Mouse (Mus musculus) MEL (cell line): ENCODE measurements around the gene Ovca2. TPM values are rescaled to one million over a fixed set of nuclear protein-coding genes. Genes with fewer than 3 reads are reported as not detected.

Experiments
- DNase-seq: peaks from one replicate; pipeline ENCODE4 v3.0.0; 2011; ENCODE audit warnings: low read depth, low spot score
- H3K27ac ChIP-seq: 2 replicates; pipeline ENCODE4 v1.5.1; 2012; ENCODE audit warnings: low read depth, mild to moderate bottlenecking, control low read depth, low read length, moderate library complexity; ENCODE audit not compliant: control insufficient read depth
- H3K27me3 ChIP-seq, 2 experiments: fragments of 150-350 bp in 1 of 2; sonication (generic) in 1 of 2; 2 replicates each; pipeline ENCODE4 v1.6.1; 2012; ENCODE audit warnings: low read length in 2 of 2, mild to moderate bottlenecking in 2 of 2, improper control_type of control experiment in 1 of 2, moderate library complexity in 1 of 2; ENCODE audit not compliant: insufficient read depth in 2 of 2, control insufficient read depth in 1 of 2
- H3K36me3 ChIP-seq, 2 experiments: 2 replicates each; pipeline ENCODE4 v1.6.1; 2012 to 2014; ENCODE audit warnings: low read length in 2 of 2, improper control_type of control experiment in 1 of 2, inconsistent platforms in 1 of 2, mild to moderate bottlenecking in 1 of 2; ENCODE audit not compliant: insufficient read depth in 2 of 2, control insufficient read depth in 1 of 2
- H3K4me1 ChIP-seq, 2 experiments: fragments of 150-350 bp in 1 of 2; sonication (generic) in 1 of 2; 2 replicates each; pipeline ENCODE4 v1.6.1; 2012; ENCODE audit warnings: low read length in 2 of 2, improper control_type of control experiment in 1 of 2, mild to moderate bottlenecking in 1 of 2; ENCODE audit not compliant: insufficient read depth in 2 of 2, control insufficient read depth in 1 of 2
- H3K4me3 ChIP-seq, 2 experiments: fragments of 150-350 bp in 1 of 2; sonication (generic) in 1 of 2; 2 replicates each; pipeline ENCODE4 v1.5.1; 2012; ENCODE audit warnings: low read depth in 2 of 2, low read length in 2 of 2, mild to moderate bottlenecking in 2 of 2, moderate library complexity in 2 of 2, control low read depth in 1 of 2, improper control_type of control experiment in 1 of 2; ENCODE audit not compliant: control insufficient read depth in 1 of 2, insufficient read depth in 1 of 2
- H3K79me2 ChIP-seq: 2 replicates; pipeline ENCODE4 v1.6.1; 2012; ENCODE audit warnings: mild to moderate bottlenecking, low read length, moderate library complexity; ENCODE audit not compliant: control insufficient read depth, poor library complexity, insufficient read depth
- H3K9ac ChIP-seq: 2 replicates; pipeline ENCODE4 v1.6.1; 2012; ENCODE audit warnings: low read depth, mild to moderate bottlenecking, control low read depth, low read length, moderate library complexity; ENCODE audit not compliant: control insufficient read depth, poor library complexity, severe bottlenecking
- H3K9me3 ChIP-seq: fragments of 150-350 bp; sonication (generic); replicated peaks from 2 replicates; pipeline ENCODE4 v1.6.1; 2012; ENCODE audit warnings: mild to moderate bottlenecking, low read length, improper control_type of control experiment, moderate library complexity; ENCODE audit not compliant: insufficient read depth
- BHLHE40 ChIP-seq: IDR thresholded peaks from 2 replicates; pipeline ENCODE4 v1.6.1; 2012; ENCODE audit warnings: low read depth, mild to moderate bottlenecking, inconsistent platforms, low read length, improper control_type of control experiment, borderline replicate concordance
- CHD1 ChIP-seq: IDR thresholded peaks from 2 replicates; pipeline ENCODE4 v1.6.1; 2012; ENCODE audit warnings: low read depth, mild to moderate bottlenecking, inconsistent platforms, low read length, improper control_type of control experiment
- E2F4 ChIP-seq: IDR thresholded peaks from 2 replicates; pipeline ENCODE4 v1.6.1; 2011; ENCODE audit warnings: low read depth, low read length, improper control_type of control experiment, borderline replicate concordance
- ELF1 ChIP-seq: IDR thresholded peaks from 2 replicates; pipeline ENCODE4 v1.6.1; 2014; ENCODE audit warnings: low read depth, mild to moderate bottlenecking, inconsistent platforms, low read length, improper control_type of control experiment, moderate library complexity
- EP300 ChIP-seq, 2 experiments: IDR thresholded peaks; 2 replicates each; pipeline ENCODE4 v1.6.1; 2011; ENCODE audit warnings: improper control_type of control experiment in 2 of 2, low read length in 2 of 2, low read depth in 1 of 2, mild to moderate bottlenecking in 1 of 2
- GATA1 ChIP-seq: IDR thresholded peaks from 2 replicates; pipeline ENCODE4 v1.6.1; 2011; ENCODE audit warnings: low read depth, low read length, improper control_type of control experiment
- KAT2A ChIP-seq: conservative IDR thresholded peaks from 2 replicates; pipeline ENCODE4 v1.6.1; 2012; ENCODE audit warnings: low read depth, low read length, improper control_type of control experiment, inconsistent platforms
- MAFK ChIP-seq: IDR thresholded peaks from 2 replicates; pipeline ENCODE4 v1.6.1; 2011; ENCODE audit warnings: low read depth, mild to moderate bottlenecking, low read length, improper control_type of control experiment, borderline replicate concordance
- MAX ChIP-seq: IDR thresholded peaks from 2 replicates; pipeline ENCODE4 v1.6.1; 2011; ENCODE audit warnings: low read length, improper control_type of control experiment
- MXI1 ChIP-seq: IDR thresholded peaks from 2 replicates; pipeline ENCODE4 v1.6.1; 2011; ENCODE audit warnings: mild to moderate bottlenecking, low read depth, low read length, improper control_type of control experiment
- MYC ChIP-seq: IDR thresholded peaks from 2 replicates; pipeline ENCODE4 v1.6.1; 2011; ENCODE audit warnings: low read depth, mild to moderate bottlenecking, low read length, improper control_type of control experiment, moderate library complexity
- NELFE ChIP-seq: IDR thresholded peaks from 2 replicates; pipeline ENCODE4 v1.6.1; 2011; ENCODE audit warnings: low read depth, low read length, improper control_type of control experiment
- NRF1 ChIP-seq: IDR thresholded peaks from 2 replicates; pipeline ENCODE4 v1.6.1; 2014; ENCODE audit warnings: low read depth, mild to moderate bottlenecking, inconsistent platforms, low read length, improper control_type of control experiment, moderate library complexity; ENCODE audit not compliant: poor library complexity, insufficient read depth, severe bottlenecking
- RCOR1 ChIP-seq: IDR thresholded peaks from 2 replicates; pipeline ENCODE4 v1.6.1; 2012; ENCODE audit warnings: low read depth, mild to moderate bottlenecking, inconsistent platforms, low read length, improper control_type of control experiment
- SIN3A ChIP-seq: IDR thresholded peaks from 2 replicates; pipeline ENCODE4 v1.6.1; 2012; ENCODE audit warnings: low read length, improper control_type of control experiment, inconsistent platforms
- SMC3 ChIP-seq: IDR thresholded peaks from 2 replicates; pipeline ENCODE4 v1.6.1; 2011; ENCODE audit warnings: low read depth, low read length, improper control_type of control experiment
- USF1 ChIP-seq: IDR thresholded peaks from 2 replicates; pipeline ENCODE4 v1.6.1; 2014; ENCODE audit warnings: low read depth, mild to moderate bottlenecking, inconsistent platforms, low read length, improper control_type of control experiment, moderate library complexity
- ZNF384 ChIP-seq: IDR thresholded peaks from 2 replicates; pipeline ENCODE4 v1.6.1; 2012; ENCODE audit warnings: low read depth, mild to moderate bottlenecking, inconsistent platforms, low read length, improper control_type of control experiment
- polyA plus RNA-seq, 2 experiments: library from polyadenylated mRNA; stranded (reverse) in 1 of 2; unstranded in 1 of 2; fragments of >175 nt in 1 of 2; fragments of >200 nt in 1 of 2; gene quantifications; 2 replicates each; pipeline versions ENCODE4 v1.2.1 to v1.2.4; 2012; ENCODE audit warnings: low replicate concordance in 2 of 2, low read depth in 1 of 2; ENCODE audit not compliant: insufficient read length in 2 of 2, insufficient read depth in 1 of 2, missing spikeins in 1 of 2
- total RNA-seq: library from RNA; depleted of rRNA; stranded (reverse); fragments of 300-350 nt; gene quantifications from 2 replicates; pipeline ENCODE4 v1.2.3, GENCODE M21; 2012

The Ovca2 gene
- total and polyA plus RNA-seq, 3 experiments: 23.1 to 33.1 TPM; not detected in 1

DNA sequence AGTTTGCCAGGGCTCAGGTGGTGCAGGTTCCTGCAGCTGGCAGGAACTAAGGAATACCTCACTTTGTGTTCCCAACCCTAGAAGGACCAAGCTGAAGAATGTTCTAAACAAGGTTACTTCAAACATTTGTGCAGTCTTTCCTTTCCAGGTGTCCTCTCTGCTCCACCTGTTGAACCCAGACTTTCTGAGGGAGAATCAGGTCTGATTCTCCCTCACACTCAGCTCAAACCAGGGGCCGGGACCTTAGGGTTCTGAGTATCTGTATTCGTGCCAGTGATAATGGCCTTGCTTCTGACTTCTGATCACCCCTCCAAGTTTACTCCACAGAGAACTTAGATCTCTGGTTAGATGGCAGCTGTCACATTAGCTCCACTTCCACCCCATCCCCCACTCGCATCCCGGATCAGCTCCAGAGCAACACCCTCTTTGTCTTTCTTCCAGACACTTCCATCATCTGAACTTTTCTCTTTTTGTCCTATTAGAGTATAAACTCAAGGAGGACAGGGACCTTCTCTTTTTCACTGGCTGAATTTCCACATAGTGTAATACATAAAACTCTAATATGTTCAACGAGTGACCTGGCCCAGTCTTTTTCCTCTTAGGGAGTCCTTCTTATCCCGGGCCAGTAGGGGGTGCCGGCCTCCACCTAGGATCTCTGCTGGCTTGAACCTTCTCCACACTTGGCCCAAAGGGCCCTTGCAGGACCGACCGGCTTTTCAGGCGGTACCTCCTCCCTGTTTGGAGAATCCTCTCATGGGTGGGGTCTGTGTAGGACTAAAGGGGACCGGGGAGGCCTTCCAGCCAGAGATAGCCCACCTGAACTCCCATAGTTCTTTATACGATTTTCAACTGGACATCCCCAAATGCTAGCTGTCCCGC is 13.9 kb upstream of the Ovca2 start (continued):
- TF ChIP-seq KAT2A (no peak), GATA1 (no peak), SMC3 (peak; percentile 89), ZNF384 (no peak), RCOR1 (no peak), MXI1 (no peak), E2F4 (no peak), SIN3A (peak; percentile 40; the same call in 1 of the 2 replicates), CHD1 (no peak), ELF1 (no peak), BHLHE40 (no peak; the same call in 1 of the 2 replicates), NELFE (no peak), MAFK (no peak), NRF1 (no peak), MAX (no peak), EP300 (IDR thresholded peaks at IDR 0.05; ENCODE audit: low read depth in 1 of 2, low read length in 2 of 2) (0 out of 4 replicates have a peak, but pooled peaks of 1 of the 2 experiments have one; percentile 13), MYC (no peak)

DNA sequence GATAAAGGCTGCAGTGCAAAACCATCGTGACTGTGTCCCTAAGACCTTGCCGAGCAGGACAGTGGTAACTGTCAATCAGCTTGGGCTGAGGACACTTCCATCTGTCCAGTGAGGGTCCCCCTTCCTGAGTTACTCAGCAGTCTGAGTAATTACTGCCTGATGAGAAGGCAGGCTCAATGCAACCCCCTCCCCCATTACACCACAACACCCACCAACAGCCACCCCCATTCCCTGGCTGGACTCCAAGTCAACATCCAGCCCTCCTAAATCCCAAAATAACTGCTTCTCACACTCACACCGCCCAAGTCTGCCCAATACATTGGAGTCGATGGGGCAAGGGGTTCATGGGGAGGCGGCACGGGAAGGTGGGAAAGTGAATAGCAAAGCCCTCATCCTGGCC is 13.2 kb upstream of the Ovca2 start:
- Histone ChIP-seq H3K9ac (no peak overlapping the region), H3K4me3 (no peak overlapping the region), H3K36me3 (peaks cover 0 to 3% of the 10 kb centered on the region in 2 experiments; a peak in 1 of 4 replicates), H3K27me3 (peaks cover 2 to 15% of the 10 kb centered on the region in 2 experiments; a peak in 2 of 4 replicates), H3K9me3 (no peaks in the 10 kb centered on the region), H3K4me1 (peaks cover 0 to 14% of the 10 kb centered on the region in 2 experiments; a peak in 3 of 4 replicates), H3K79me2 (peaks cover 17% of the 10 kb centered on the region), H3K27ac (no peak overlapping the region)
- DNase-seq: no peak
- TF ChIP-seq USF1: no peak
- no peak for TF ChIP-seq MAX
- TF ChIP-seq BHLHE40: no peak
